Mouse (Mus musculus) testis, adult 2 months (tissue): ENCODE results near the gene Exoc4.

Experiments
- CTCF ChIP-seq: fragments of 200-500 bp; IDR thresholded peaks from 2 replicates; pipeline ENCODE4 v1.5.1; 2012; ENCODE audit warnings: low read depth, mild to moderate bottlenecking, inconsistent platforms, low read length, moderate library complexity; ENCODE audit not compliant: control insufficient read depth, insufficient read depth, insufficient replicate concordance
- POLR2A ChIP-seq: fragments of 200-500 bp; IDR thresholded peaks from 2 replicates; pipeline ENCODE4 v1.6.1; 2012; ENCODE audit warnings: low read depth, mild to moderate bottlenecking, inconsistent platforms, low read length, moderate library complexity; ENCODE audit not compliant: control insufficient read depth

- no peak for TF ChIP-seq CTCF
- TF ChIP-seq POLR2A: no peak
These were observed 473.9 kb downstream of the Exoc4 start for GRCm38 (mm10) chr6:33722811-33723210.
